Mouse (Mus musculus): ENCODE measurements around the gene Spint2. TPM values are rescaled to one million over a fixed set of nuclear protein-coding genes. Genes with fewer than 3 reads are reported as not detected.

Spint2 gene
- polyA plus RNA-seq, 1 experiment from 2014 or later: 626 TPM

Other genes starting within 250 kb of the Spint2 start
- gene Ryr1, start 156.7 kb downstream of the Spint2 start, polyA plus RNA-seq (2015; fragmentation: Nextera tagmentation; extraction: Ambion mirVana): 0.66 and 0.82 TPM in 2 replicates
- 0.43 and 0.59 TPM in 2 replicates for gene Rasgrp4, start 147.1 kb downstream of the Spint2 start, polyA plus RNA-seq (2015; fragmentation: Nextera tagmentation; extraction: Ambion mirVana)
- gene Fam98c, start 125.7 kb downstream of the Spint2 start, polyA plus RNA-seq (2015; fragmentation: Nextera tagmentation; extraction: Ambion mirVana): 52.5 and 56.8 TPM in 2 replicates
- gene Ggn, start 111.7 kb downstream of the Spint2 start, polyA plus RNA-seq (2015; fragmentation: Nextera tagmentation; extraction: Ambion mirVana): 0.48 and 0.82 TPM in 2 replicates
- gene Spred3, start 111.5 kb downstream of the Spint2 start, polyA plus RNA-seq (2015; fragmentation: Nextera tagmentation; extraction: Ambion mirVana): 1.1 and 1.7 TPM in 2 replicates
- 228 and 241 TPM in 2 replicates for gene Psmd8, start 101.2 kb downstream of the Spint2 start, polyA plus RNA-seq (2015; fragmentation: Nextera tagmentation; extraction: Ambion mirVana)
- 0.42 and 0.92 TPM in 2 replicates for gene Catsperg1, start 67.9 kb downstream of the Spint2 start, polyA plus RNA-seq (2015; fragmentation: Nextera tagmentation; extraction: Ambion mirVana)
- 2.5 TPM in 2 replicates for gene Kcnk6, start 49.4 kb downstream of the Spint2 start, polyA plus RNA-seq (2015; fragmentation: Nextera tagmentation; extraction: Ambion mirVana)
- gene Yif1b, start 43.6 kb downstream of the Spint2 start, polyA plus RNA-seq (2015; fragmentation: Nextera tagmentation; extraction: Ambion mirVana): 83.1 and 83.7 TPM in 2 replicates
- gene 2200002D01Rik, start 33.4 kb downstream of the Spint2 start, polyA plus RNA-seq (2015; fragmentation: Nextera tagmentation; extraction: Ambion mirVana): 261 and 264 TPM in 2 replicates
- gene Ppp1r14a, start 7.4 kb upstream of the Spint2 start, polyA plus RNA-seq (2015; fragmentation: Nextera tagmentation; extraction: Ambion mirVana): 40.8 and 45.2 TPM in 2 replicates
- gene Dpf1, start 22.0 kb upstream of the Spint2 start, polyA plus RNA-seq (2015; fragmentation: Nextera tagmentation; extraction: Ambion mirVana): 6.2 and 6.8 TPM in 2 replicates
- gene Sipa1l3, start 236.7 kb upstream of the Spint2 start, polyA plus RNA-seq (2015; fragmentation: Nextera tagmentation; extraction: Ambion mirVana): 22.9 and 24.1 TPM in 2 replicates

Data from intestine, embryonic 16.5 days (tissue).